Mouse (Mus musculus): ENCODE measurements around the gene Cyp2w1. TPM values are rescaled to one million over a fixed set of nuclear protein-coding genes. Genes with fewer than 3 reads are reported as not detected.
A peak's percentile ranks its signal among the peaks of the same experiment; 100 is the strongest.

Gene Cyp2w1
- total and polyA plus RNA-seq, 3 experiments = not detected

DNA sequence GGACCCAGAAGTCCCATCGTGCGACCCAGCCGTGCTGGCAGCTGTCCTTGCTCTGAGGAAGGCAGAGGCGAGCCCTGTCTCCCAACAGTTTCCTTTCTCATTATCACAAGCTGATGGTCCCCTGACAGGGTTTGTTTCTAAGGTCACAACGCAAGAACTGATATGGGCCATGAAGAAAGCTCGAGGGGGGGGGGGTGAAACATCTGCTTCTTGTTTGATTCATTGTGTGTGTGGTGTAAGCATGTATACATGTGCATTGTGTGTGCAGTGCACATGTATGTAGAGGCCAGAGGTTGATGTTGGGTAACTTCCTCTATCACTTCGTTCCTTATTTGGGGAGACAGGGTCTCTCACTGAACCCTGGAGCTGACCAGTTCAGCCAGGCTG lies 24.8 kb upstream of the Cyp2w1 start:
- peak overlapping the region; percentile 24; the same call in 1 of the 2 replicates for H3K27ac ChIP-seq (ENCODE audit: control insufficient read depth, low read depth, low read length)
- H3K79me2 ChIP-seq (ENCODE audit: control insufficient read depth, insufficient read depth, low read length, poor library complexity) = peaks cover 12% of the 10 kb centered on the region
- H3K4me3 ChIP-seq (ENCODE audit: control insufficient read depth in 1 of 2, insufficient read depth in 1 of 2, low read depth in 2 of 2, low read length in 2 of 2) = no peak overlapping the region
- no peaks in the 10 kb centered on the region for H3K27me3 ChIP-seq (ENCODE audit: control insufficient read depth in 1 of 2, insufficient read depth in 2 of 2, low read length in 2 of 2)
- H3K9me3 ChIP-seq (replicated peaks; ENCODE audit: insufficient read depth, low read length) = no peaks in the 10 kb centered on the region
- no peak for DNase-seq (ENCODE audit: low read depth, low spot score)
- peak overlapping the region; percentile 43 for H3K9ac ChIP-seq (ENCODE audit: control insufficient read depth, low read depth, low read length, poor library complexity, severe bottlenecking)
- peaks cover 0 to 4% of the 10 kb centered on the region in 2 experiments; a peak in 2 of 4 replicates for H3K36me3 ChIP-seq (ENCODE audit: control insufficient read depth in 1 of 2, insufficient read depth in 2 of 2, low read length in 2 of 2)
- H3K4me1 ChIP-seq (ENCODE audit: control insufficient read depth in 1 of 2, insufficient read depth in 2 of 2, low read length in 2 of 2) = peaks cover 3 to 27% of the 10 kb centered on the region in 2 experiments; a peak in 3 of 4 replicates
- TF ChIP-seq POLR2AphosphoS5 (IDR thresholded peaks at IDR 0.05; ENCODE audit: borderline replicate concordance, low read depth, low read length) = no peak
- peak; percentile 31; the same call in 1 of the 2 replicates for TF ChIP-seq MXI1 (IDR thresholded peaks at IDR 0.05; ENCODE audit: low read depth, low read length)

DNA sequence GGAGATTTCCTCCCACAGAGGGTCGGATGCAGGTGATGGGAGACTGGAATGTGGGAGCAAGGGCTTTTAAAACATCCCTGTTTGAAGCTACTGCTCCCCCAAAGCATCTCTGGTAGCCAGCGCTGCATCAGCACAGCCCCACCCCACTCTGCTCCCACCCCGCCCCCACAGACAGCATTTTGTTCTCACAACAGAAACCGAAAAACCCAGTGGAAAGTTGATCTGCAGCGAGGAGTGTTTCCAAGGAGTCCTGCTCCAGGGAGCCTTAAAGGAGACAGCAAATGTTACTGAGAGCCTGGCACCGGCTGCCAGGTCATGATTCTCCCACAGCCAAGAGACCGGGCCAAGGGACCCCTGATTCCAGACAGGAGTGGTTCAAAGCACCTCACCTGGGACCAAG lies 21.7 kb upstream of the Cyp2w1 start:
- no peak overlapping the region for H3K9ac ChIP-seq (ENCODE audit: control insufficient read depth, low read depth, low read length, poor library complexity, severe bottlenecking)
- no peak overlapping the region for H3K4me3 ChIP-seq (ENCODE audit: control insufficient read depth in 1 of 2, insufficient read depth in 1 of 2, low read depth in 2 of 2, low read length in 2 of 2)
- DNase-seq (ENCODE audit: low read depth, low spot score) = no peak
- no peak for TF ChIP-seq MAX (IDR thresholded peaks at IDR 0.05; ENCODE audit: low read length)
- no peak for TF ChIP-seq MAFK (IDR thresholded peaks at IDR 0.05; ENCODE audit: borderline replicate concordance, low read depth, low read length)
- H3K79me2 ChIP-seq (ENCODE audit: control insufficient read depth, insufficient read depth, low read length, poor library complexity) = no peaks in the 10 kb centered on the region
- H3K27ac ChIP-seq (ENCODE audit: control insufficient read depth, low read depth, low read length) = no peak overlapping the region
- peaks cover 3 to 15% of the 10 kb centered on the region in 2 experiments; a peak in 3 of 4 replicates for H3K4me1 ChIP-seq (ENCODE audit: control insufficient read depth in 1 of 2, insufficient read depth in 2 of 2, low read length in 2 of 2)
- H3K36me3 ChIP-seq (ENCODE audit: control insufficient read depth in 1 of 2, insufficient read depth in 2 of 2, low read length in 2 of 2) = peaks cover 0 to 3% of the 10 kb centered on the region in 2 experiments; a peak in 1 of 4 replicates
- H3K27me3 ChIP-seq (ENCODE audit: control insufficient read depth in 1 of 2, insufficient read depth in 2 of 2, low read length in 2 of 2) = no peaks in the 10 kb centered on the region
- no peaks in the 10 kb centered on the region for H3K9me3 ChIP-seq (replicated peaks; ENCODE audit: insufficient read depth, low read length)

DNA sequence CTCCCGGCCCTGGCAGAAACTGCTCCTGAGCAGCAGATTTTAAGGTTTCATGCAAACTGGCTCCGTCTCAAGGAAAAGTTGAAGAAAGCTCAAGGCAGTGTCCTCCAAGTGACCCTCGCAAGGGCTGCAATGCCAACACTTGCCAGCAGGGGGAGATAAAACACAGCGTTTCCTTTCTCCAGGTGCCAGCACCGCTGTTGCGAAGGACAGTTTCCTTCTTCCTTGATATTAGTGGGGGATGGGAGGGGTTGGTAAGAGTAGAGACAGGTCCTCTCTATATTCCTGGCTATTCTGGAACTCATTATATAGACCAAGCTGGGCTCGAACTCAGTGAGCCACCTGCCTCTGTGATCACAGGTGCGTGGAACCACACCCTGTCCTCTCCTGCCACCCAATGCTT lies 20.7 kb upstream of the Cyp2w1 start:
- Histone ChIP-seq H3K79me2 (ENCODE audit: control insufficient read depth, insufficient read depth, low read length, poor library complexity) (no peaks in the 10 kb centered on the region), H3K27ac (ENCODE audit: control insufficient read depth, low read depth, low read length) (no peak overlapping the region), H3K4me3 (ENCODE audit: control insufficient read depth in 1 of 2, insufficient read depth in 1 of 2, low read depth in 2 of 2, low read length in 2 of 2) (no peak overlapping the region), H3K9me3 (replicated peaks; ENCODE audit: insufficient read depth, low read length) (no peaks in the 10 kb centered on the region), H3K4me1 (ENCODE audit: control insufficient read depth in 1 of 2, insufficient read depth in 2 of 2, low read length in 2 of 2) (peaks cover 3 to 6% of the 10 kb centered on the region in 2 experiments; a peak in 2 of 4 replicates), H3K36me3 (ENCODE audit: control insufficient read depth in 1 of 2, insufficient read depth in 2 of 2, low read length in 2 of 2) (no peaks in the 10 kb centered on the region), H3K27me3 (ENCODE audit: control insufficient read depth in 1 of 2, insufficient read depth in 2 of 2, low read length in 2 of 2) (no peaks in the 10 kb centered on the region), H3K9ac (ENCODE audit: control insufficient read depth, low read depth, low read length, poor library complexity, severe bottlenecking) (no peak overlapping the region)
- DNase-seq (ENCODE audit: low read depth, low spot score) = peak; percentile 73
- TF ChIP-seq TBP (IDR thresholded peaks at IDR 0.05; ENCODE audit: low read depth, low read length) (no peak), CTCF (IDR thresholded peaks at IDR 0.05 in 2 of 3, conservative IDR thresholded peaks at IDR 0.05 in 1 of 3; ENCODE audit: control insufficient read depth in 1 of 3, insufficient read depth in 1 of 3, low read depth in 2 of 3, low read length in 3 of 3, poor library complexity in 1 of 3, severe bottlenecking in 1 of 3) (peak; percentile 95 to 99 (median 96)), NELFE (IDR thresholded peaks at IDR 0.05; ENCODE audit: low read depth, low read length) (no peak), USF2 (IDR thresholded peaks at IDR 0.05; ENCODE audit: borderline replicate concordance in 1 of 2, insufficient read depth in 1 of 2, low read depth in 1 of 2, low read length in 2 of 2) (no peak), POLR2A (IDR thresholded peaks at IDR 0.05; ENCODE audit: control insufficient read depth in 1 of 2, insufficient read depth in 1 of 2, low read depth in 1 of 2, low read length in 2 of 2, poor library complexity in 1 of 2) (no peak), SIN3A (IDR thresholded peaks at IDR 0.05; ENCODE audit: low read length) (peak; percentile 42; the same call in 1 of the 2 replicates), ZC3H11A (IDR thresholded peaks at IDR 0.05; ENCODE audit: low read depth, low read length) (peak; percentile 78), POLR2AphosphoS5 (IDR thresholded peaks at IDR 0.05; ENCODE audit: borderline replicate concordance, low read depth, low read length) (no peak), EP300 (IDR thresholded peaks at IDR 0.05; ENCODE audit: low read depth in 1 of 2, low read length in 2 of 2) (no peak), UBTF (IDR thresholded peaks at IDR 0.05; ENCODE audit: borderline replicate concordance, insufficient read depth, low read depth, low read length) (no peak), BHLHE40 (IDR thresholded peaks at IDR 0.05; ENCODE audit: borderline replicate concordance, low read depth, low read length) (peak; percentile 34; the same call in 1 of the 2 replicates), MYB (IDR thresholded peaks at IDR 0.05; ENCODE audit: low read depth, low read length) (no peak), KAT2A (conservative IDR thresholded peaks at IDR 0.05; ENCODE audit: low read depth, low read length) (no peak), SMC3 (IDR thresholded peaks at IDR 0.05; ENCODE audit: low read depth, low read length) (peak; percentile 82), RAD21 (IDR thresholded peaks at IDR 0.05; ENCODE audit: low read depth, low read length) (peak; percentile 94), RCOR1 (IDR thresholded peaks at IDR 0.05; ENCODE audit: low read depth, low read length) (no peak)

Measured in MEL (cell line).